Mouse (Mus musculus) embryo, embryonic 10.5 days (tissue): Measurements from ENCODE around the gene Scube1.

Experiments
- DNase-seq: peaks from one replicate; pipeline ENCODE4 v3.0.0-alpha.2; 2015; ENCODE audit warnings: low spot score

Gene Scube1

DNA sequence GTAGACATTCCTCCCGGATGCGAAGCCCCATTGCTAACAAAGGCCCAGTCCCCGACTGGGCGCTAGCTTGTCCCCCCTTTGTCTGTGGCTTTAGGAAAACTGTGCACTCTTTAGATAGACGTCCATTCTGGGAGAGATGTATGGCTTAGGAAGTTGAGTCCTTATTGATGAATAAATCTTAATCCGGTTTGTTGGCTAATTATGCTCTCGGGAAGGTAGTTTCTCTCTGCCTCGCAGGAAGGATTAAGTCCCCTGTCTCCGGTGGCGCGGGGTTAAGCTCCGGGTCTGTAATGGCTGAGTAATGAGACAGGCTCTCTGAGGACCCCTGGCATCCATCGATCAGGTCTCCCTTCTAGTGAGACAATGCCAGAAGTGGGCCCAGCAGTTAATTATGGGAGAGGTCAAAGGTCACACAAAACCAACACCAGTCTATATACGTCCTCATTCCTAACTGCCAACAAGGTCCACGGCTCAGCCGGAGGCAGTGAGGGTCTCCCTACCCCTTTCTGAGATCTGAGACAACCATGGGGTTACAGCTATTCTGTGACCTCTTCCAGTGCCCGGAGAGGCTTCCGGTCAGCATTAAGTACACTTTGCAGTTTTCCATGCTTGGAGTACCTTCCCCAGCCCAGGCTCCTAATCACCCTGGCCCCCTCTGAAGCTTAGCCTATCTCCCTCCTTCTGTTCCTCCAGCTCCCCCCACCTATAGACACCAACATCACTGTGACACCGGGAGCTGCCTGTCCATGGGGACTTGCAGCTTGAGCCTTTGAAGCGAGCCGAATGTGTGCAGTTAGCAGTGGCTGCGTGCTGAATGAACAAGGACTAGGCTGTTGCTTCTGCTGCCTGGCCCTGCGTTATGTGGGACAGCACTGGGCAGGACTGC lies 14.7 kb downstream of the Scube1 start:
- peak; percentile 90 for DNase-seq

DNA sequence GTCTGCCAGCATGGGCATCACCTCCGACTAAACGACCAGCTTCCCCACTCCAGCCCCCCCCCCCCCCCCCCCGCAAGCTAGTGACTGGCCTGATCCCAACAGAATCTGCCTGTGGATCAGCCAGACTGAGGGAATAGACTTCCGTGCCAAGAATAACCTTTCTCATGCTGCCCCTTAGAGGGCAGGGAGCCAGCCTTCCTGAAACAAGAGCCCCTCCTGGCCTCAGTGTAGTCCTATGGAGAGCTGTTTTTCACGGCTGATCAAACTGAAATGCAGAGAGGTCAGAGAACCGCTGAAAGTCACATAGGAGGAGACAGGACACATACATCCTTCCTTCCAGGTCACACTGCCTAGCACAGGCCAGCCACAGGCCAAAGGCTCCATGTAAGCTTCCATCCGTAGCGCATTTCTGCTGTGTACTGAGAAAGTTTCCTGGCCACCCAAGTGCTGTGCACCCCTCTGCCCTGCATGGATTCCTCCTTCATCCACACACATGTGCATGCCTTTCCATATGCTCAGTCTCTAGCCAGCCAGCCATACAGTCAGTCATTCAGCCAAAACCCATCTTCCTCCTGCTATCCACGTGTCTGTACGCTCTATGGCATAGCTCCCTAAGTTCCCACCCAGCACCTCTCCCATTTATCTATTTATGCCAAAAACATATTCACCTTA lies 18.2 kb downstream of the Scube1 start:
- DNase-seq = peak; percentile 53

- no peak for DNase-seq
Observed at GRCm38 (mm10) chr15:83700593-83700923, 24.3 kb downstream of the Scube1 start.

DNA sequence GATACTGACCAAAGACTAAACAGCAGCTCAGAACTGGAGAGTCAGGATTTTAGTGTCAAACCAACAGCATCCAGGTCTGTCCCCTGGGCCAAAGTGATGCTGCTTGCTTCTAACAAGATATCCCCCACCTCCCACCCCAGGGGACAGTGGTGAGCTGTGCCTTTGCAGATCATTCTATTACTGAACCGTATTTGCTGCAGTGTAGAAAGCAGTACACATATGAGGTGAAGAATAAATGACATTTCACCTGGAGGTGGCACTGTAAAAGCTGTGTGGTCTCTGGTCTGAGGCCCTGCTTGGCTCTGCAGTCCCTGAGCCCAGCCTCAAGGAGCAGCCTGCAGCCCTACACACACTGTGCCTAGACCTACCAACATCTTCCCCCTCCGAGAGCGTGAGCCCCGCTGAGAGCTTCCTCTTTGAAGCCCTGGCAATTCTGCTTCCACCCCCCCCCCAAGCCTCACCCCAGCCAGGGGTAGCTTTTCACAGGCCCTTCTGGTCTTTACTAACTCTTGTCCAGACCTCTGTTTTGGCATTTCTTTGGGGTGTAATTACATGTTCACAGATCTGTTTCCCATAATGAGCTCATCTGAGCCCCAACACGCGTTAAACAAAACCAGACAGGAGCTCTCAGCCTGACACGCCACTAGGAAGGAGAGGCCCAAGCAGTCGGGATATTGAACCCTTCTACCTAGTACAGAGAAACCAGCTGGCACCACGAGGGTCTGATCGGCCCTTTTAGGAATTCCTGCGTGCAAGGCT lies 24.8 kb downstream of the Scube1 start:
- DNase-seq = peak; percentile 73

- peak; percentile 73 for DNase-seq
Observed at GRCm38 (mm10) chr15:83699132-83699833, 25.5 kb downstream of the Scube1 start.

- DNase-seq = no peak
Observed at GRCm38 (mm10) chr15:83696681-83697381, 28.0 kb downstream of the Scube1 start.

GRCm38 (mm10) chr15:83695159-83695558 lies 29.7 kb downstream of the Scube1 start:
- DNase-seq = no peak

GRCm38 (mm10) chr15:83691901-83692361 lies 32.9 kb downstream of the Scube1 start:
- no peak for DNase-seq

DNA sequence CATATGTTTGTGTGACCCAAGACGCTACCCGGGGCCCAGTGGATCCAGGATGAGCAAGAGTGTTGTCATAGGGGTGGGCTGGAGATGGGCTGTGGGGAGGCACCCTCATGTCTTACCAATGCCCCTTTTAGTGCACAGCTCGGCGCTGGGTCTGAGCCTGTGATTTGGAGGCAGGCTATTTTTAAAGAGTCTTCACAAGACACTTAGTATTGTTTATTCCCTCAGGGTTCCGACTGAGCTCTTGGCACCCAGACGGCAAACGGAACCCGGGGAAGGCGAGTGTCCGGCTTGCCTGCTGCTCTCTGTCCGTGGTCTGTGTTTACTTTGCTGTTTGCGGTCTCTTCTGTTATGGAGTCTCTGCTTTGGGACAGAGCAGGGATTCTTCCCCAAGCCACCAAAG lies 34.9 kb downstream of the Scube1 start:
- no peak for DNase-seq

DNA sequence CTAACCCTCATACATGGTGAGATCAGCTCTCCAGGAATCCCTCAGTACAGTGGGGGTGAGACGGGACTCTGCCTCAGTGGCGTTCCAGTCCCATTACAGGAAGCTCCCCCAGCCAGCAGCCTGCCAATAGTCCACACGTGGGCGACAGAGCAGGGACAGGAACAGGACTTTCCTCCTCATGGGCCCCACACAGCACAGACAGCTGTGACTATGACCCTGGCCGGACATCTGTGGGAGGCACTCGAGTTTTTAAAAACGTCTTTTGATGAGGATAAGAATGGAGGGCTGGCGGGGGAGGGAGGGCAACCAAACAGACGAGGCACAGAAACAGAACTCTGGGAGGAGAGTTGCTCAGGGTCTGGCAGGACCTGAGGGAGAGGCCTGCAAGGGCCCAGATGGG lies 38.2 kb downstream of the Scube1 start:
- no peak for DNase-seq

DNA sequence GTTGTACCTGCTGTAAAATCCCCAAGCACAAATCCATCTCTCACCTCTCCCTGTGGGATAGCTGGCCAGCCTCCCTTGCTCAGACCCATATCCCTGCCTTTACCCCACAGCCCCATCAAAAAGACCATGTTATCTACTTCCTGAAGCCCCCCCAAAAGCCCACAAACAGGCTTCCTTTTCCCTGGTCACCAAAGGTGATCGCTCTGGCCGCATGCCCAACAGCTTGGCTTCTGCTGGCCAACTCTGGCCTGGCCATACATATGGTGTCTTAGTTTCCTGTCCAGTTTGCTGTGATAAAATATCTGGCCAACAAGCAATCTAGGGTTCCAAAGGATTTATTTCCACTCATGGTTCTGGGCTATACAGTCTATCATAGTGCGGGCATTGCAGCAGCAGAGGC lies 38.9 kb downstream of the Scube1 start:
- no peak for DNase-seq

DNA sequence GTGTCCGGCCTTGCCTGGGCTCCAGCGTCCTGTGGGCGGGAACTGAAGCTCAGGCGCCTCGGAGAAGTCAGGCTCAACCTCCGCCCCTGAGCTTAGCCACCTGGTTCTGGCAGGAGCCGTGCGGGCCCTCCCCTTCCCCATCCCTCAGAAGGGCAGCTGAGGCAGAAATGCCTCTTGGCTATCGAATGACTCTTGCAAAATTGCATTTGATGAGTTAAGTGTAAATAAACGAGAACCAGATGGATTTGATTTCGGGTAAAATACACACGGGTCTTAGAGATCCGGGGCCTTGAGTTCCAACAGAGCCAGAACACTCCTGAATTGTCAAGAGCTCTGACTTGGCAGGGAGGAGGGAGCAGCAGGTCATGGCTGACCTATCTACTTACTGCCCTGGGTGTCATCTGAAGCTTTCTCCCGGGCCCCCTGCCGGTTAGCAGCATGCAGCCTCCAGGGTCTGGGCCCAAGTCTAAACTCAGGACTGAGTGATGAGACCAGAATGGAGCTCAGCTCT lies 41.7 kb downstream of the Scube1 start:
- DNase-seq = peak; percentile 72

GRCm38 (mm10) chr15:83680300-83680699 lies 44.5 kb downstream of the Scube1 start:
- DNase-seq = no peak

GRCm38 (mm10) chr15:83679729-83680128 lies 45.1 kb downstream of the Scube1 start:
- DNase-seq = no peak

DNA sequence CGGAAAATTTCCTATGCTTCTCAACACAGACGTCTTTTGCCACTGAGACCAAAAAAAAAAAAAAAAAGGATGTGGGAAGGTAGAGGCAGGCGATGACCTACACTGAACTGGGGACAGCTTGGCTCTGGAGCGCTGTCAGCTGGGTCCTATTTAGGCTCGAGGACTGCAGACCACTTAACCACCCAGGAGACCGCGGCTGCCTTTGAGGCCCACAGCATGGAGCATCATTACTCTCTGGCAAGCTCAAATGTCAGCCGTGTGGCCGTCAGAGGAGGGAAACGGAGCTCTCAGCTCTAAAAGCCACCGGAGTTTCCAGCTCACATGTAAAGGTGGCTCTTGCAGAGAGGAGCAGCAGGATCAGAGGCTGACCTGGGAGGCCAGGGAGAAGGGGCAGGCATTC lies 46.2 kb downstream of the Scube1 start:
- peak; percentile 80 for DNase-seq

GRCm38 (mm10) chr15:83678089-83678488 lies 46.7 kb downstream of the Scube1 start:
- DNase-seq = peak; percentile 69

- no peak for DNase-seq
Observed at GRCm38 (mm10) chr15:83677098-83677497, 47.7 kb downstream of the Scube1 start.

DNA sequence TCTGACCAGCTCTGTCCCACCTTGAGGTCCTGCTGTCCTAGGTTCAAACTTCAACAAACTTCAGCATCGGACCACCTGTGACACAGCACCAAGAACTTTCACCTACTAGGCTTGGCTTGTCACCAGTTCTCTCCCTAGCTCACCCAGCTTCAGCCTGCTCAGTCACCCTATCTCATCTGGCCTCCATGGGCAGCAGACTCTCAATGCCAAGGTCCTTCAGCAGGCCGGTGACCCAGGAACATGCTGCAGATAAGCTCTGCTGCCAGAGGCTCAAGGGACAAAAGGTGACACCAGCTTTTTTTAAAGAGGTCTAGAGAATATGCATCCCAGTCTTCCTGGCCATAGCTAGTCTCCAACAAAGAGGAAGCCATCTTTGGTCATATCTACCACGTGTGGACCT lies 48.5 kb downstream of the Scube1 start:
- DNase-seq = no peak

DNA sequence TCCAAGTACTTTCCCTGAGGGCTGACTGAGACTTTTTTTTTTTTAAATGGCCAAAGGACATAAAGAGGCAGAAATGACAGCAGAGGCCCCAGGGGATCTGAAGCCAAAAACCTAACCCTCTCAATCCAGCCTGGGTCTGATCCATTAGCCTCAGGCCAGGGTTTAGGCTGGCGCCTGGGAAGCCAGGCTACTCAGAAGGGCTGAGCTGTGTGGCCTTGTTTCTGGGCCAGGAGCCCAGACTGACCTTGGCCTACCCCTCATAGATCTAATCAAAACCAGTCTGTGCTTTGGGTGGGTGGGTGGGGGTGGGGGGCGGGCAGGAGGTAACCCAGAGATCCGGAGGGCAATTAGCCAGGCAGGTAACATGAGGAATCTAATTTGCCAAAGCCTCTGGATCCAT lies 51.2 kb downstream of the Scube1 start:
- DNase-seq = no peak

DNA sequence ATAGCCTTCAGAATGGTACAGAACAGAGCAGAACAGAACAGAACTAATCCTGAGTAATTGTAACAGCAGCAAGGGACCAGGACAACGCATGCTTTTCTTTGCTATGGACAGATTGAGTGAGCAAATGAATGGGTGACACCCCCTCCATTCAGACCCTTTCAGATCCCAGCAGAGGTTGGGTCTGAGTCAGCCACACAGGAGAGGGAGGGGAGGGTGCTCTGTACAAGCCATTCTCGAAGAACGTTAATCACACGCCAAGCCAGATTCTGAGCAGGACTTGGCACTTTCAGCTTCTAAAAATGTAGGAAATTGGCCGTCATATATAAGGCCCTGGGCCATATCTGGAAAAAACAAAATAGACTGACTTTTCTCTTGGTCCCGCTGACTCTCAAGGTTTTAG lies 57.3 kb downstream of the Scube1 start:
- no peak for DNase-seq

- DNase-seq = peak; percentile 64
Observed at GRCm38 (mm10) chr15:83666418-83666817, 58.4 kb downstream of the Scube1 start.
